Mouse (Mus musculus) urinary bladder, postnatal 36 days (tissue): ENCODE measurements around the gene Med17.

Experiments
- DNase-seq, 2 experiments: peaks; one replicate each; pipeline ENCODE4 v3.0.0; 2022; ENCODE audit warnings: low spot score in 2 of 2, mixed read lengths in 1 of 2

Med17 gene

DNA sequence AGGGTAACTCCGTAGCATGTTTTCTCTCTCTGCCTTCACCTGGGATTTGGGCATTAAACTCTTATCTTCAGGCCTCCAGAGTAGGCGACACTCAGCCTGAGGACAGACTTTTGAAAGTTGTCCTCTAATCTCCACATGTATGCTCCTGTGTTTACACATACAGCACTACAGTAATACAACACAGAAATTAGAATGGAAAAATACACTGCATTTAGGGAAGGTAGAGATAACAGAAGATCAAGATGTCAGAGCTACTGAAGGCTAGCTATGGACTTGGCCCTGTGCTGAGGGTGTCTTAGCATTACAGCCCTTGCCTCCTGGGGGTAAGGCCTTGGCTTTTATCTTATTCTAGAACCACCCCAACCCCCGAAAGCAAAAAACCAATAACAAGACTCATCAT lies 8.7 kb upstream of the Med17 start:
- DNase-seq = no peak

DNA sequence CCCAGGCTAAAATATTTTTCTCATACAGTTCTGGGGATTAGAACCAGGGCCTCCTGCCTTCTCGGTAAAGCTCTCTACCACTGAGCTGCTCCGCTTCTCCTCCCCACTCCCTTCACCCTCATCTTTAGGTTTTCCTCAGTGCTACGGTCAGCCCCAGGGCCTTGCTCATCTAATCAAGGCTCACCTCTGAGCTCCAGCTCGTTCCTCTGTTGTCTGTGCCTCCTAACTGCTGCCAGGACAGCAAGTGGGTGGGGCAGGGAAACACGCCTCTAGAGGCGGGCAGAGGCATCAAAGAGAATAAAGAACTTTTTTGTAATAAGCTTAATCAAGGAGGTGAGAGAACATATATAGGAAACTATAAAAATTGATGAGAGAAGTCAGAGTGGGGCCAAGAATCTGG lies 8.1 kb upstream of the Med17 start:
- DNase-seq = no peak

DNA sequence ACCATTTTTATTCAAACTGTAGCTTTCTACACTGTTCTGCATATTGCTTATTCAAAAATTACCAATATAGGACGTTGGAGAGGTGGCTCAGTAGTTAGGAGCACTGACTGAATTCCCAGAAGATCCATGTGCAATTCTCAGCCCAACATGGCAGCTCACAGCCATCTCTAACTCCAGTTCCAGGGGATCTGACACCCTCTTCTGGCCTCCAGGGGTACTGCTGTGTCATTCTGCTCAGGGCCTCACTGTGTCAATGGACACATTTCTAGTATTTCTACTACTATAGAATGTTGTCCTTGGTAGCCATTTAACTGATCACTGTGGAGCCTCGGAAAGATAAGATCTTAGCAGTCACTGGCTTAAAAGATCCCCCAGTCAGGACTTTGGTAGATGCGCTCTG lies 5.7 kb upstream of the Med17 start:
- DNase-seq = no peak

DNA sequence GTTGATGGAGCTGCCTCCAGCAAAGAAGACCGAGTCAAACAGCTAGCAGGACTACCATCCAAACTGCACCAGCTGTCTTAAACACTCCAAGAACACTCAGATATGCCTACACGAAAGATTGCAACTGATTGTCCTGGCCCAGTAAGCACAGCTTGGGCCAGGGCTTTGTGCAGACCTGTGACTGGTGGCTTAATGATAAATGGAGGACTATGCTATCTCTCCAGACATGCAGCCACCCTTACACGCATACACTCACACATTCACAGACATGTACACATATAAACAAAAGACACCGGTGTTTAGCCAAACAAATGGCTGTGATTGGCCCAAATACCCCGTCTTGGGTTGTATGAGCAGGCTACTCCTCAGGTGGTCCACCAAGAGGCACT lies 754 bp upstream of the Med17 start:
- DNase-seq = no peak

DNA sequence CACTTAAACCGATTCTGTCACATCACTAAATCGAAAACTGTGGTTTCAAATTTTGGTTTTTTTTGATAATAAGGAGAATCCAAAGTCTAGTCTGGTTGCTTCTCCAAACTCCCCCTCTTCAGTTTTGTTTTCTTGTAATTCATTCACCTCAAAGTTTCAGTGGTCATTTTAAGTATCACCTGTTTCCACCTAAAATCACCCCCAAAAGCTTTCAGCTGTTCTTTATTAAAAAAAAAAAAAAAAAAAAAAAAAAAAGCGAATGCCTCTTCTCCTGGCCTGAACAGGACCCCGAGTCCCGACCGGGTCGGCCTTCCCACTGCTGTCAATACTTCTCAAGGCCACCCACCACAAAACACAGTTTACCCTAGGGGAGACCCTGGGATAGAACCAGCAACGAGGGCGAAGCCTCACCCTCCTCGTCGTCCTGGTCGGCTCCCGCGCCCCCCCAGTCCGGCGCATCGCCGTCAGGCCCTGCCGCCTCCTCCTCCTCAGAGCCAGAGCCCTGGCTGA lies 537 bp downstream of the Med17 start:
- no peak for DNase-seq

DNA sequence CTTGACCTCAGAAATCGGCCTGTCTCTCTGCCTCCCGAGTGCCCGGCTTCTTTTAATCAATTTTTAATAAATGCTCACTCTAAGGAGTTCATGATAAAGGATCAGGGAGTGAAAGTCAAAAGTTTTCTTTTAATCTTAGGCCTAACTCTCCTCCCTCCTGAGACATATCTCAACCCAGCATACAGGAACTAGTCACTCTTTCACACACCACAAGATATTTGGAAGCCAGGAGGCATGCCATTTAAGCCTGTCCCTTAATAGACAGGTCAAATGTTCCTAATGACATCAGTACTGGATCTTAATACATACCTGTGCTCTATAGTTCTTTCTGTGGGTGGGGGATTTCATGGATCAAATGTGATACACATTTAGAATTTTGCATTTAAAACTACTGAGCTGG lies 1.4 kb downstream of the Med17 start:
- DNase-seq = no peak

DNA sequence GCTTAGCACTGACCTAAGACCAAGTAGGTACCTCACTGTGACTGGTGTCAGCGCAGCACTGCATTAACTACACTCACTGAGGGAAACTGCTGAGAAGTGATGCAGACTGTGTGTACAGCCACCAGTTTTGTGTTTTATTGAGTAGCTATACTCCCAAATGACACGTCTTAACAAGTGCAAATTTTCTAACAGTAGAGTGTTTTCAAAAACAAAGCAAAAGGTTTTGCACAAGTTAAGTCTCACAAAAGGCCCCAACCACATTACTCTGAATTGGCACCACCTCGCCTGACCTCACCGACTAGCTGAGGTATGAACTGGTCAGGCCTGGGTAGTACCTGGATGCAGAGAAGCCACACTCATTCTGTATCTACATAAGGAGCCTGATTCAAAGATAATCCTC lies 2.9 kb downstream of the Med17 start:
- no peak for DNase-seq

DNA sequence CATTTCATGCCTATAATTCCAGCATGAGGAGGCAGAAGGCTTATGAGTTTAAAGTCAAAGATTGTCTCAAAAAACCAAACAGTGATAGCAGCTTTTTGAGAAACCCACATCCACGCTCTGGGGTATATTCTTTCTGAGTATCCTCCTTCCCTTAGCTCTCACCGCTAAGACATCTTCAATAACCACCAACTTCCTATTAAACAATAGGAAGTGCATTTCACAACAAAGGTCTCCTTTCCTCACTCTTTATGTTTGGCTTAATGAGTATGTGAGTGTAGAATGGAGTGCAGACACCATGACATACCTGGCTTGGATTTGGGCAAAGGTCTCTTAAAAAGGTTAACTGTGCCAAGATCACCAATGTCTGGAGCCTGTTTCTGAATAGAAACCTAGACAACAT lies 5.8 kb downstream of the Med17 start:
- no peak for DNase-seq

DNA sequence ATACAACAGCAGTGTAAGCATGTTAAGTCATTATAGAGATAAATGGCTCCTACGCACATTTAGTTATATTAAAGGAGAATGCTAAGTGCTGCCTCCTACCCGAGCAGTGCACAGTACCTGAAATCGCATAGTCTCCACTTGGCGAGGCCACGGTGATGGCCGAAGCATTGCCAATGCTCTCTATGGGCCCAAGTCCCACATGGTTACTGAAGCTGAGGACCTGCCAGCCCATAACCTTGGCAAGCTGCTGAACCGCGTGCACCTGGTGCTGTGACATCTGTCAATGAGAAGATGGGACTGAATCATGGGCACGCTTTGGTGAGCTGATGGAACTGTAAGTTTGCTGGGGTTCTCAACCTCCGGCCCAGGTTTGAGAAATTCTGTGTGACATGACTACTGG lies 16.2 kb downstream of the Med17 start:
- no peak for DNase-seq

DNA sequence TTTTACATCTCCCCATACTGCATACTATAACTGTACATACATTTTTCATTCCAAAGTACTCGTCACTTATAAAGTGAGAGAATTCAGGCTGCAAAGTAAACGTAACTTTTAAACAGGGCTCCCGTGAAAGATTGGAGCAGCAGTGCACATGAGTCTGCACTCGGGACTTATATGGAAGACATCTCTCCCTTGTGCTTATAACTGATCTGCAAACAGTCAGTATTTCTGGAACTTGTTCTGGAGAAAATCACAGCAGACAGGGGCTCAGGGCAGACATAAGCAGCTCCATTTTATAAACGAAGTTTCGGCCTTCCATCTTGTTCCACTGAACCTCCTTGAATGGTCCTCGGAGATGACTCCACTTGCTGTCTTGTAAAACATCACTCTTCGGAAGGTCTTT lies 17.8 kb downstream of the Med17 start:
- DNase-seq = no peak

DNA sequence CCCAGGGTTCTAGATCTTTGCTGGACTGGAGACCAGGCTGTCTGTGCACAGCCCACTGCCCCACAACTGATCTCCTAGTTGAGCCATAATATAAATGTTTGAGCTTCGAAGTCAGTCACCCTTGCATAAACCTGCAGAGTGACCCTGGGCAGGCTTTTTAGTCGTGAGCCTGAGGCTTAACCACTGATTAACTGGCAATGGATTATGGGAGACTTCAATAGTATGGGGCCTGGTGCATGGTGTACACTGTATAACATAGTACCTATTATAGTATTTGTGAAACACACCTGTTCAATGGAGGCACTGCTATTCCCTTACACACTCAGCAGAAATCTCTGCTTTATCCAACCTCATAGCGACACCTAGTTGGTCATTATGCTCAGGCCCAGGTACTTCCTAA lies 23.5 kb downstream of the Med17 start:
- DNase-seq = no peak

DNA sequence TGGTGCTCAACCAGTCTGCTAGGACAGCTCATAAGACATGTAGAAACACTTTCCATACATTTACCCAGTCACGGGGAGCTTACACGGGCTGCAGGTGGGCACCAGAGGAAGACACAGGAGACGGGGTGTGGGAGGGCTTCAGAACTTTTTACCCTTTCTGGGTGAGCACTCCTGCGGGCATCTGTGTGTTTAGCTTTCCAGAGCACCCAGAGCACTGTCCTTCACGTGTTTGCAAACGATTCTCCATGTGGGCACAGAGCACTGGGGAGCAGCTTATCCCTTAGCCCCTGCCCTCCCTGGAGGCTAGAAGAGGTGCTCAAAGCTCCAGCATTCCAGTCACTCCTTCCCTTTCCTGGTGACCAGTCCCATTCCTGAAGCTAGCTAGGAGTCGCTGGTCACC lies 25.2 kb downstream of the Med17 start:
- no peak for DNase-seq

DNA sequence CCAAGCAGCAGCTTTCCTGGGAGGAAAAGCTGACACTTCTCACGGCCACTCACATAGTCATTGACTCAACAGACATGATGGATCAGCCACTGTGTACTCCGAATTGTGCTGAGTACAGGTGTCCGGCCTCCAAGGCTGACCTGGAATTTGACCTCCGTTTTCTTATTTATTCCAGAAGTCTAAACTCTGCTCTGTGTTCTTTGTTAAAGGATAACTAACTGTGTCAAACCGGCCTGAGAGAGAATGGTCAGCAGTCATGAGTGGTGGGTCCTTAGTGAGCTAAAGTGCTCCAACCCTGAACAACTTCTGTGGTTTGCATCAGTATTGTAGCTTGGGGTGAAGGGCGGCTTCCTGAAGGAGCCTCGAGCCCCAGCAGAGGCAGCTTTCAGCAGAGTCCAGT lies 27.5 kb downstream of the Med17 start:
- DNase-seq = no peak

DNA sequence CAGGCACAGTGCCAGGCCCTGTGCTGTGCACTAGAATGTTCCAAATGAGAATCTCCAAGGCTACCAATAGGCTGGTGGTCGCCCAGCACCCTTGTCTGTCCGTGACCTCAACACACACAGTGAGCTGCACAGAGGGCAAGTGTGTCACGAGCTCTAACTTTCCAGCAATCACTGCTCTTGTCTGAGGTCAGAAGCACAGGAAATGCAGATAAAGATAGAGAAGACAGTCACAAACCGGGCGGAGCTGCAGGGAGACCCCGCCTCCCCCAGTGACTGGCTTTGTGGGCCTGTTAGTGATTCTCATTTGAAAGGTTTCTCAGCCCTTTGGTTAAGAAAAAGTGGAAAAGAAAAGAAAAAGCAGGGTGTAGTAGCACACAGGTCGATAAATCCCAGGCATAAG lies 29.4 kb downstream of the Med17 start:
- no peak for DNase-seq

DNA sequence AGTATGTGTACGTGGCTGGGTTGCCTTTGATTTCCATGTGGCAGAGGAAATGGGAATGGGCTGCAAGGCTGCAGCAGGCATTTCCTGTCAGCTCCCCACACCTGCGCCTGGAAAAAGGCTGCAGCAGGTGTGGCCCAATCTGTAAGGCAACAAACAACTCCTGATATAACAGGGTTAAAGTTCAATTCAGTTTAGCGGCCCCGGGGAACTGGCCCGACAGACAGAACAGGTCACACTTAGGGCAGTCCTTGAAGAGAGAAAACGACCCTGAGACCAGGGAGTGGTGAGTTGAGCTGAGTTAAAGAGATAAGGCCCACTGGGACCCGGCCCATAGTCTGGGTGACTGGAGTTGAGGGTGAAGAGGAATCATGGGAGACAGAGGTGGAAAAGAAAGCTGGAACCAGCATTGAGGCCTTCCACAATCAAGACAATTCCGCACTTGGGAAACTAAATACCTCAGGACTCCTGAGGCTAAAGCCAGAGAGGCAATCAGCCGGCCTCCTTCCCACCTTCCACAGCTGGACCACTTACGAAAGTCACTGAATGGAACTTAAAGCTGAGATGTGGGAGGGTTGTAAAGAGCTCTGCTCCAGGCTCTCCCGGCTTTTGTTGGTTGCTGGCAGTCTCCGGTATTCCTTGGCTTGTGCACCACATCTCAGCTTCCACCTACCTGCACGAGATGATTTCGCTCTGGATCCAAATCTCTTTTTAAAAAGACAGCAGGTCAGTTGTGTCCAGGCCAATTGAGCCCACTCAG lies 34.2 kb downstream of the Med17 start:
- DNase-seq = no peak

DNA sequence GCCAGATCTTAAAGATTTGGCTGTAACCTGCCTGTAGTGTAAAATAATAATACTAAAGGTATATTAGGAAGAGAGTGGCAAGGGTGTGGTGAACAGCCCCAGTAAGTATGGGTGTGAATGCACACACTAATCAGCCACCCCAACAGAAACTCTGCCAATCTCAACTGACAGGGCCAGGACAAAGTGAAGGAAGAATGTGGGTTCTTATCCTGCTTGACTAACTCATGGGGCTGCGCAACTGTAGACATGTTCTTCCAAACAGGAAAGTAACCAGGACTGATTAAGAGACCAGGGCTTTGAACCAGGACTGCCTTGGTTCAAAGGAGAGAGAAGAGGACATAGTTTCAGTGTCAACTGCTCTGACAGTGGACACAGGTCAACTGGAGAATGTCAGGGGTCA lies 37.6 kb downstream of the Med17 start:
- DNase-seq = no peak

DNA sequence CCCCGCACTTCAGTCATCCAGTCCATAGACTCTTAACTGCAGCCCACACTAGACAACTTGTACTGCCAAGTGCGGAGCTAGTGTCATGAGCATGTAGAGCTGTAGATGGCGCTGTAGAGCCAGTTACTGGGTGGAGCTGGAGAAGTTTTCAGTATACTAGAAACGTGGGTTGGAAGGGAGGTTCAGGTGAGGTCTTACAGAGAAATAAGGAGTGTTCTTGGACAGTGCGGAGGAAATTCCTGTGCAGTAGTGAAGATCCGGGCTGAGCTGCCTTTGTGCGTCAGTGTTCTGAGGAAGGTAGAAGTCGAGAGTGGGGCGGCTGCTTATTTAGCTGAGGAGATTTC lies 38.2 kb downstream of the Med17 start:
- peak; percentile 53 to 56 for DNase-seq

DNA sequence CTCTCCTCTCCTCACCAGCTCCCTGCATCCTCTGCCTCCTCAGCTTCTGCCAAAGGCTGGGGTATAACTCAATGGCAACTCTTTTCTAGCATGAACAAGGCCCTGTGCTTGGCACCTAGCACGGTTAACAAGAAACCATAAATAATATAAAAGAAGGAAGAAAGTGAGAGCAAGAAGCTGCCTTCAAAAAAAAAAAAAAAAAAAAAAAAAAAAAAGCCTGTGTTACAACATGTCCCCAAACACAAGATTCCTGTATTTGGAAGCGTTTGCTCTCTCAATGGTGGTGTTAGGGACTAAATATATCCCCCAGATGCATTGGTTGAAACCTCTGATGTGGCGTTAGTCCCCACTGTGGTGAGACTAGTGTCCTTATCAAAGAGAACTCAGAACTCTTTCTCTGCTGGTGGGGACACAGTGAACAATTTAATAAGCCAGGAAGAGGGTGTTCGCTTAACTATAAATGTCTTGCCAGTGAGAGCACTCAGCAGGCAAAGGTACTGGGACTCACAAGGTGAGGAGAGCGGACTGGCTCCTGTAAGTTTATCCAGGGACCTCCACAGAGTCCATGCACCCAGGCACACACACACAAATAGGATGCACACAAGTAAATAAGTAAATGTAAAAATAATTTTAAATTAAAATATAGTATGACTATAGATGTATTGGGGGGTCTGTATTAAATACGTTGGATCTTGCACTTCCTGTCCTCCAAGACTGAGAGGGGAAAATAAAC lies 38.7 kb downstream of the Med17 start:
- no peak for DNase-seq

DNA sequence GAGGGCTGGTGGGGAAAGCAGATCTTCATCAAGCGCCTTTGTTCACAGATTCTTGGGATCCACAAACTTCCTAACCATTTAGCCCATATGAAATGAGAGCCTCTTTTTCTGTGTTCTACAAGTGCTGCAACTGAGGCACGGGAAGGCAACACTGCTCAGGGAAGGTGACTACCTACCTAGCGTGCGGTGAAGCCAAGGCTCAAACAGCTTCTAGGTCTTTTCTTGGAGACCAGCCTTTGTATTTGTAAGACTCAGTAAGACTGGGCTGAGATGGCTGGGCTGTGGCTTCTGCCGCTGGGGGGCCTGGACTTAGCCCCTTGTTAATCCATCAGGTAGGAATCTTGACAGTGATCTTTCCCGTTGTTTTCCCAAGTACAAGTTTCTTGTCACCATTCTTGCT lies 39.7 kb downstream of the Med17 start:
- DNase-seq = no peak

DNA sequence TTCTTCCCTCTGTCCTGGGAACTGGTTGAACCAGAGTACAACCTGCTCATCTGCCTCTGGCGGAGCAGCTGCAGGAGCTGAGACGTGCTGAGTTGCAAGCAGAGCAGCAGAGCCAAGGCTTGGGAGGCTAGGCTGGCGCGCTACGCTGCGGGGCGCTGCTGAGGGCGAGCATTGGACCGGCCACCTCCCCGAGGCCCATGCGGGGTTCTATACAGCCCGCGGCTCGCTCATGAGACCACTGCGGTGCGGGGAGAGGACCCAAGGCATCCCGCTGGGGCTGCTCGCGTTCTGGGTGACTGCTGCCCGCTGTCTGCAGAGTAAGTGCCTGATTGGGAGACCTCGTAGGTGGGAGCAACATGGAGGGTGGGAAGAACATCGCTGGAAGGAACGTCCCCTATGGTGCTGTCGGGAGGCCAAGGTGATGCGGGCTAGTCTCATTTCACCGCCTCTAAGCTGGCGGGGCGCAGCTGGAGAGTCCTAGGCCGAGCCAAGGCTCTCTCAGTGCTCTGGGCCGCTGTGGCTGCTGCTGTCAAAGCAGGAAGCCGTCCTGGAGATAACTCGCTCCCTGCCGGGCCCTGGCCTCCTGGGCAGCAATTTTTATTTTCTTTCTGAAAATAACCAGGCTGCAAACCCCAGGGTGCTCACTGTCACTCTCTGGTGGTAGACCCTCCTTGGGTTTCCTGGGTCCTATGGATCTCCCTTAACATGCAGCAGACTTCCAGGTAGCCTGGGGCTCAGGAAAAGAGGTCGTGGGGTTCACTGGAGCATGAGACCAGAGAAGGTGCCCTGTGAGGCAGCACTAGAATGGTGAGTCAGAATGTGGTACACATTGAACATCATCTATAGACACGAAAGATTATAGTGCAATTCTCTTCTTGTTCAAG lies 40.4 kb downstream of the Med17 start, which contains the start of gene Vstm5:
TSS of gene Vstm5 (plus strand) at position 4 of the 884 bp plus-strand sequence.
- DNase-seq = peak; percentile 11 to 23

DNA sequence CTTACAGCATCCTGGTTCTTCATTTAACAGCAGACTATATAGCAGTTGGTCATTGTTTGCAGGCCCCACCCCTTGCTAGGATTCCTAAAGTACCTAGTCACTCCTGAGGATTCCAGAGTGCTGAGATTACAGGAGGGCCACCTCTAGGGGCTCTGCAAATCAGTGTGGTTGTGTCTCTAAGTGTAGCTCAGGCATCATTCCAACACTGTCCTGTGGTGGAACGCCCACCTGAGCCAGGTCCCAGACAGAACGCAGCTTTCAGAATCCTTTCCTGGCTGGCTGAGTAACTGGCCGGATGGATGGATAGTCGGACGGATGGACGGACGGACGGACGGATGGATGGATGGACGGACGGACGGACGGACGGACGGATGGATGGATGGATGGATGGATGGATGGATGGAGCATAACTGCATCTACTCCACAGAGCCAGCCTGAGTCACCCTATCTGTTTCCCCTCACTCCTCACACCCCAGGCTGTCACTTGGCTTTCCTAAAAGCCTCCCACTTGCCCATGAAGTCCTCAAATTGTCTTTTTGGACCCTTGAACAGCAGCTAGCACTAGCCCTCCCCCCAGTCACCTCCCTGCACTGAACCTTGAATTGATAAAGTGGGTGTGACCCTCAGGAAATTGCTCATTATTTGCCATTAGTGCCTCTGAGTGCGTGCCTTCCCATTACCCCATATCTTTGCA lies 41.3 kb downstream of the Med17 start:
- no peak for DNase-seq
